Mouse (Mus musculus) MEL (cell line): ENCODE data around the gene Thbs4.

ENCODE experiments used
- CTCF ChIP-seq, 3 experiments: IDR thresholded peaks in 2 of 3; conservative IDR thresholded peaks in 1 of 3; 2 replicates each; pipeline ENCODE4 v1.5.1; 2011 to 2012; ENCODE audit warnings: low read length in 3 of 3, low read depth in 2 of 3, mild to moderate bottlenecking in 2 of 3, improper control_type of control experiment in 1 of 3, inconsistent platforms in 1 of 3, mixed read lengths in 1 of 3, moderate library complexity in 1 of 3; ENCODE audit not compliant: control insufficient read depth in 1 of 3, insufficient read depth in 1 of 3, poor library complexity in 1 of 3, severe bottlenecking in 1 of 3
- E2F4 ChIP-seq: IDR thresholded peaks from 2 replicates; pipeline ENCODE4 v1.6.1; 2011; ENCODE audit warnings: low read depth, low read length, improper control_type of control experiment, borderline replicate concordance
- MYC ChIP-seq: IDR thresholded peaks from 2 replicates; pipeline ENCODE4 v1.6.1; 2011; ENCODE audit warnings: low read depth, mild to moderate bottlenecking, low read length, improper control_type of control experiment, moderate library complexity
- SIN3A ChIP-seq: IDR thresholded peaks from 2 replicates; pipeline ENCODE4 v1.6.1; 2012; ENCODE audit warnings: low read length, improper control_type of control experiment, inconsistent platforms
- USF1 ChIP-seq: IDR thresholded peaks from 2 replicates; pipeline ENCODE4 v1.6.1; 2014; ENCODE audit warnings: low read depth, mild to moderate bottlenecking, inconsistent platforms, low read length, improper control_type of control experiment, moderate library complexity

DNA sequence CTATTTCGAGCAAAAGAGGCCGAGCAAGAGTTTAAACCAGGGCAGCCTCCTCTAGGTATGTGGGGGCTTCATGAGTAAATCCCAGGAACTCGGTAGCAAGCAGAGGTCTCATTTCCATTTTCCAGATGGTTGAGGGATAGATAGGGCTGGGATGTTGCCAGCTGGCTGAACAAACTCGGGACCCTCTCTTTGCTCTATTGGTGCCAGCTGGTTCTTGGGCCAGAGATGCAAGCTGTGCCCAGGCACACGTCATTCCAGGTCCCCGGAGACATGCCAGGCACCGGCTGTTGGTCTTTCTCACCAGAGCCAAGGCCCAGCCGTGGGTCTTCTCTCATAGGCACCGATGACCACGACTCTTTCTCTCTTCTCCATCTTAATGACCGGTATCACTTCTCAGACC, 60.9 kb downstream of the Thbs4 start:
- TF ChIP-seq SIN3A (no peak), MYC (no peak), CTCF (IDR thresholded peaks at IDR 0.05 in 2 of 3, conservative IDR thresholded peaks at IDR 0.05 in 1 of 3; ENCODE audit: control insufficient read depth in 1 of 3, insufficient read depth in 1 of 3, low read depth in 2 of 3, low read length in 3 of 3, poor library complexity in 1 of 3, severe bottlenecking in 1 of 3) (no peak), E2F4 (no peak), USF1 (no peak)
